ENCODE assay signal across 29 mouse cellular contexts in the genomic region with DNA sequence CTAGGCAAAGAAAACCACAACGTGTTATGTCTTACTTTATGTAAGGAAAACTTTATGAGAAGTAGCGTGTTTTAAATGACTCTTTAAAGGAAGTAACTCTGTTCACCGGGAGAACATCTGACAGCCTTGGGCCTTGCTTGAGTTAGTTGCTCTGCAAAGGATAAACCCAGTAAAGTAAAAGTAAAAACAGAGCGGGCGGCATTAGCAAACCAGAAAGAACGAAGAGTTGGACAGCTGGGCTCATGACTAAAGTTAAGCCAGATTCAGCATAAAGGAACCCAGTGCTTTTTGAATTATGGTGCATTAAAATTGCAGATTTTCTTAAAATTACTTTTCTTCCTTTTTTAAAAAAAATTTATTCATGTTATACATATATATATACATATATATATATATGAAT.
"Had no signal": no experiment of that assay in that cellular context is flagged by ENCODE, and none has a peak within 500 bp of the region (broad histone marks: within the 10 kb centered on the region; RNA-seq: fewer than 3 reads in every experiment).

No protein-coding gene starts in this region.

- H3K27ac ChIP-seq: left cerebral cortex, adult 2 months; limb, embryonic 10.5 days; limb, embryonic 12.5 days; limb, embryonic 13.5 days; limb, embryonic 15.5 days; liver, embryonic 13.5 days; liver, embryonic 14.5 days; liver, embryonic 15.5 days; lung, embryonic 15.5 days; macrophage; midbrain, embryonic 10.5 days; midbrain, embryonic 12.5 days; midbrain, embryonic 13.5 days; midbrain, embryonic 15.5 days had no signal

- H3K4me3 ChIP-seq: left cerebral cortex, adult 2 months; limb, embryonic 10.5 days; limb, embryonic 12.5 days; limb, embryonic 13.5 days; limb, embryonic 15.5 days; liver, embryonic 13.5 days; liver, embryonic 15.5 days; lung, embryonic 15.5 days; megakaryocyte, embryonic 14.5 days; midbrain, embryonic 10.5 days; midbrain, embryonic 12.5 days; midbrain, embryonic 13.5 days; midbrain, embryonic 15.5 days had no signal

- H3K9me3 ChIP-seq: limb, embryonic 15.5 days; liver, embryonic 13.5 days; liver, embryonic 15.5 days; lung, embryonic 15.5 days; midbrain, embryonic 12.5 days; midbrain, embryonic 15.5 days had no signal

- H3K36me3 ChIP-seq: limb, embryonic 15.5 days; liver, embryonic 13.5 days; liver, embryonic 15.5 days; lung, embryonic 15.5 days; midbrain, embryonic 12.5 days had no signal

- H3K4me1 ChIP-seq: liver, embryonic 13.5 days; liver, embryonic 15.5 days had no signal

- H3K27me3 ChIP-seq: limb, embryonic 12.5 days; limb, embryonic 13.5 days; limb, embryonic 15.5 days; lung, embryonic 15.5 days; midbrain, embryonic 12.5 days; midbrain, embryonic 13.5 days; midbrain, embryonic 15.5 days had no signal

- DNase-seq: left cerebral cortex, postnatal 4 days; liver; liver, embryonic 13.5 days; liver, postnatal 0 days; lung, adult 18-20 months; lung, adult 2 months; lung, embryonic 14.5 days; lung, postnatal 10 days; lung, postnatal 14 days; lung, postnatal 36 days; lung, postnatal 4 days; midbrain, embryonic 14.5 days had no signal

- ATAC-seq: liver, postnatal 0 days; lung, postnatal 0 days; midbrain, embryonic 13.5 days; midbrain, embryonic 15.5 days; midbrain, embryonic 16.5 days had no signal

- H3K4me2 ChIP-seq: limb, embryonic 12.5 days; limb, embryonic 13.5 days; limb, embryonic 15.5 days; liver, embryonic 13.5 days; liver, embryonic 15.5 days; lung, embryonic 14.5 days; lung, embryonic 15.5 days; midbrain, embryonic 11.5 days; midbrain, embryonic 12.5 days; midbrain, embryonic 13.5 days; midbrain, embryonic 15.5 days had no signal

- H3K9ac ChIP-seq: limb, embryonic 12.5 days; limb, embryonic 13.5 days; limb, embryonic 15.5 days; liver, embryonic 13.5 days; liver, embryonic 14.5 days; liver, embryonic 15.5 days; liver, postnatal 0 days; lung, embryonic 14.5 days; lung, embryonic 15.5 days; midbrain, embryonic 12.5 days; midbrain, embryonic 13.5 days; midbrain, embryonic 15.5 days had no signal
